Mouse (Mus musculus): ENCODE measurements at regions not wholly inside any gene's neighbourhood (a gene's known extent, or its start where the extent isn't known, plus 50 kb on each side); places are given as distances from the start of the nearest gene placed in this dataset.
A peak's percentile ranks its signal among the peaks of the same experiment; 100 is the strongest.

DNA sequence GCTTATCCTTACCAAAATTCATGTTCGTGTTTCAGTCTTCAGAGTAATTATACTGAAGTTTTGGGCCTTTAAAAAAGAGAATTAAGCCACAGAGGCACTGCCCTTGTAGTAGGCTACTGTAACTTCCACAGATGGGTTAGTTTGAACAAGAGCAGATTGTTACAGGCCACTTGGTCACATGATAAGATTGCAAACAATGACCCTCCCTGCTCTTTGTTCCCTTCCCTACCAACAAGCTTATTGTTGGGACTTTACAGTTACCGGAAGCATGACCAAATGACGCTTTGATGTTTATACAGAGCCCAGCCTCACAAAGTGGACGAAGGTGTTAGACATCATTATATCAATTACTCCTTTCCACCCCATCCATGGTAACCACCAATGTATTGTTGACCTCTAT, 63.9 kb upstream of the Galnt18 start:
- DNase-seq (ENCODE audit: low read depth, low spot score) = no peak

DNA sequence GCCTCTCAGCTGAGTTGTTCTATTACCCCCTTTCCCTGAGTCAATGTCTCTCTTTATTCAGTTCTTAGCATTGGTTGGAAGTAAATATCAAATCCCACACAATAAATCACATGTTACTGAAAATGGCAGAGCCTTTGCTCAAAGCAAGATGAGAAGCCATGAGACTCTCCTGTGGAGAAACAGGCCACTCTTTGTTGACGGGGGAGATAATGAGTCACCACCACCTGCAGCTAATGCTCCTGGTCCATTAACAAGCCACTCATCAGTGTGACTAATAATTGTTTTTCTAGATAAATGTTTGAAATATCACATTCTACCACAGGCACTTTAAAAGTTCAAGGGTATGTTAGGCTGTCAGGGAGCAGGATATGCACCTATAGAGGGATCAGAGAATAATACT, 61.0 kb upstream of the Galnt18 start:
- no peak for DNase-seq (ENCODE audit: low read depth, low spot score)

DNA sequence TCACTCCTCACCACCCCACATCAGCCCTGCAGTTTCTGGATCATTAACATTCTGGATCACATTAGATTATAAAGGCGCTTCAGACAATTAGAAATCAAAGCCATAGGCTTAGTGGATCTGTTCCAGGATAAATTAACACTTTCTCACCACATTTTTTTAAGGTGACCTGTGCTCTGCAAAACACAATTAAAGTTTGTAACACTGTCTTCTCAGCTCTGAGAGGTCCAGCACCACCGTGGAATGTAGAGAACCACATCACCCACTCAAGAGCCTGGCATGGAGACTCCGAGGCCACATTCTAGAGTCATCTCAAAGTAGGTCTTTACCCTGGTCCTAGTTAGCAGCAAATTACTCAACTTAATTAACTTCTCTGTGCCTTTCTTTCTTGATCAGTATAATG, 58.4 kb upstream of the Galnt18 start:
- no peak for DNase-seq (ENCODE audit: low read depth, low spot score)

GRCm38 (mm10) chr7:111834356-111834755, 54.6 kb upstream of the Galnt18 start:
- peak; percentile 38 for DNase-seq (ENCODE audit: low read depth, low spot score)

- DNase-seq (ENCODE audit: low read depth, low spot score) = peak; percentile 74
These were observed 50.2 kb upstream of the Galnt18 start for GRCm38 (mm10) chr7:111829931-111830330.
